Mouse (Mus musculus): ENCODE measurements around the gene Cmip.

GRCm38 (mm10) chr8:117318911-117319826, 62.3 kb downstream of the Cmip start:
- TF ChIP-seq POLR2A (IDR thresholded peaks at IDR 0.05; ENCODE audit: insufficient read length, low read depth), result no peak
- TF ChIP-seq POLR2AphosphoS2 (IDR thresholded peaks at IDR 0.05; ENCODE audit: insufficient read length, low read depth), result no peak
- TF ChIP-seq MYOD1 (IDR thresholded peaks at IDR 0.05; ENCODE audit: control insufficient read depth in 1 of 3, insufficient read length in 2 of 3, low read depth in 2 of 3), result no peak
- TF ChIP-seq E2F4 (IDR thresholded peaks at IDR 0.05; ENCODE audit: insufficient read depth), result no peak
- no peak for TF ChIP-seq MYOG (IDR thresholded peaks at IDR 0.05; ENCODE audit: control insufficient read depth in 1 of 3, insufficient read depth in 1 of 3, insufficient read length in 2 of 3, low read depth in 2 of 3)
- TF ChIP-seq TCF12 (IDR thresholded peaks at IDR 0.05; ENCODE audit: insufficient read depth, poor library complexity, severe bottlenecking), result no peak
- no peak for TF ChIP-seq MAX (IDR thresholded peaks at IDR 0.05; ENCODE audit: low read depth)
- no peak for TF ChIP-seq CEBPB (IDR thresholded peaks at IDR 0.05; ENCODE audit: insufficient read depth, poor library complexity, severe bottlenecking)
- no peak for TF ChIP-seq USF1 (IDR thresholded peaks at IDR 0.05; ENCODE audit: low read depth)
- TF ChIP-seq TCF3 (IDR thresholded peaks at IDR 0.05; ENCODE audit: insufficient read length, low read depth), result no peak
- no peak for TF ChIP-seq SRF (IDR thresholded peaks at IDR 0.05; ENCODE audit: control insufficient read depth, insufficient read length, low read depth)
